Mouse (Mus musculus) forebrain, embryonic 13.5 days (tissue): ENCODE results near the gene Got2. TPM values are rescaled to one million over a fixed set of nuclear protein-coding genes. Genes with fewer than 3 reads are reported as not detected.

Experiments used
- ATAC-seq: fragments of 200-750 bp; cut with Nextera tagmentation; 2 replicates; pipeline ENCODE4 v1.8.0; 2017
- H3K27ac ChIP-seq: fragments of 300-500 bp; sonication (generic); 2 replicates; pipeline ENCODE4 v1.5.1; 2015; ENCODE audit warnings: inconsistent platforms, mild to moderate bottlenecking, moderate library complexity
- H3K27me3 ChIP-seq: fragments of 300-500 bp; sonication (generic); 2 replicates; pipeline ENCODE4 v1.6.1; 2015; ENCODE audit warnings: mild to moderate bottlenecking, inconsistent platforms
- H3K36me3 ChIP-seq: fragments of 300-500 bp; sonication (generic); 2 replicates; pipeline ENCODE4 v1.6.1; 2015; ENCODE audit warnings: mild to moderate bottlenecking, inconsistent platforms; ENCODE audit not compliant: poor library complexity, severe bottlenecking
- H3K4me1 ChIP-seq: fragments of 300-500 bp; sonication (generic); 2 replicates; pipeline ENCODE4 v1.6.1; 2015; ENCODE audit warnings: inconsistent platforms
- H3K4me2 ChIP-seq: fragments of 300-500 bp; sonication (generic); 2 replicates; pipeline ENCODE4 v1.6.1; 2015; ENCODE audit warnings: inconsistent platforms, mild to moderate bottlenecking, moderate library complexity
- H3K4me3 ChIP-seq: fragments of 300-500 bp; sonication (generic); 2 replicates; pipeline ENCODE4 v1.5.1; 2015; ENCODE audit warnings: mild to moderate bottlenecking, inconsistent platforms
- H3K9ac ChIP-seq: fragments of 300-500 bp; sonication (generic); 2 replicates; pipeline ENCODE4 v1.6.1; 2015; ENCODE audit warnings: mild to moderate bottlenecking, inconsistent platforms
- H3K9me3 ChIP-seq: fragments of 300-500 bp; sonication (generic); replicated peaks from 2 replicates; pipeline ENCODE4 v1.6.1; 2016; ENCODE audit warnings: inconsistent platforms
- WGBS: fragments of 180-500 bp; shearing (Covaris S2); methylation state at CpG from one replicate; pipeline ENCODE4 v1.1.7; 2015; 5-methylcytosine and 5-hydroxymethylcytosine counted together
- polyA plus RNA-seq: library from polyadenylated mRNA; unstranded; fragments of >200 nt; fragmentation: Nextera tagmentation; extraction: Ambion mirVana; gene quantifications from 2 replicates; pipeline ENCODE4 v1.2.1, GENCODE M21; 2015

The Got2 gene
- 150 and 159 TPM in 2 replicates for polyA plus RNA-seq

- H3K4me2 ChIP-seq = peak within 1 kb of the TSS; percentile 68
- 9% methylated on average over 31 of the region's 31 CpGs for WGBS
- H3K9ac ChIP-seq = peak within 1 kb of the TSS; percentile 84
- H3K27me3 ChIP-seq = no peaks in the 10 kb centered on the region
- H3K36me3 ChIP-seq = no peaks in the 10 kb centered on the region
- H3K27ac ChIP-seq = peak within 1 kb of the TSS; percentile 72
- H3K9me3 ChIP-seq = no peaks in the 10 kb centered on the region
- H3K4me3 ChIP-seq = peak within 1 kb of the TSS; percentile 97
- H3K4me1 ChIP-seq = peaks cover 20% of the 10 kb centered on the region
- ATAC-seq = peak; percentile 90
These were observed at the start of gene Got2 for GRCm38 (mm10) chr8:95888285-95889136. Got2 (minus strand) TSS chr8:95888547.

DNA sequence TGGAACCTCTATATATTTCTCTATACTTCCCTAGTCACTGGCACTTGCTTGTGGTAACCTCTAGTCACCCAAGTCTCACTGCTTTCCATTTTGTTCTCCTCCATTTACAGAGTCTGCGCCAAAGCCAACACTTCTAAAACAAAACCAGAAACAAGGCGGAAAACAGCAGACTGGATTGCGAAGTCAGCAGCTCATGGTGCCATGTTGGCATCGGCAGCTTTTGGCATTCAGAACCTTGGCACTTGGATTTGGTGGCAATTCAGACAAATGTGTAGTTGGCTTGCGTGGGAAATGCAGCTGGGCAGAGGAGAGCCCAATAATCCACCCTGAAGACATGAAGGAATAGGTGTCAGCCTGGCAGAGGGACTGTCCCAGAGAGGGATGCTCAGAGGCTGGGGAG lies 44.5 kb upstream of the Got2 start:
- Histone ChIP-seq H3K4me3 (no peak overlapping the region), H3K36me3 (no peaks in the 10 kb centered on the region), H3K9ac (no peak overlapping the region), H3K27me3 (no peaks in the 10 kb centered on the region), H3K9me3 (no peaks in the 10 kb centered on the region), H3K27ac (no peak overlapping the region), H3K4me2 (no peak overlapping the region), H3K4me1 (no peaks in the 10 kb centered on the region)
- WGBS = 88% methylated on average over 5 of the region's 5 CpGs
- ATAC-seq = no peak

DNA sequence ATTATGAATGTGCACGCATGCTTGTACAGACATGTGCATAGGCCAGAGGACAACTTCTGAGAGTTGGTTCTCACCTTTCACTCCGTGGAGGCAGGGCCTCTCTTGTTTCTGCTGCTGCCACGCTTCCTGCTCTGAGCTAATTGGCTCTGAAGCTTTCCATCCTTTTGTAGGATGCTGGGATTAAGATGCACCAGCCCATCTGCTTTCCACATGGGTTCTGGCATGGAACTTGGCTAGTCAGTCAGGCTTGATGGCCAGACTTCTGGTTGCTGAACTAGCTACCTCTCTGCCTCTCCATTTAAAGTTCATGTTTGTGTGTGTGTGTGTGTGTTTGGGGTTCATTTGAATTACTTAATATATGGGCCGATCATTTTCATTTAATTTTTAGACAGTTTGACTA lies 41.5 kb upstream of the Got2 start:
- Histone ChIP-seq H3K4me3 (no peak overlapping the region), H3K27ac (no peak overlapping the region), H3K27me3 (no peaks in the 10 kb centered on the region), H3K4me2 (no peak overlapping the region), H3K4me1 (no peaks in the 10 kb centered on the region), H3K9me3 (no peaks in the 10 kb centered on the region), H3K9ac (no peak overlapping the region), H3K36me3 (no peaks in the 10 kb centered on the region)
- ATAC-seq = peak; percentile 51; the same call in 1 of the 2 replicates
- WGBS = 50% methylated on average over 4 of the region's 4 CpGs

DNA sequence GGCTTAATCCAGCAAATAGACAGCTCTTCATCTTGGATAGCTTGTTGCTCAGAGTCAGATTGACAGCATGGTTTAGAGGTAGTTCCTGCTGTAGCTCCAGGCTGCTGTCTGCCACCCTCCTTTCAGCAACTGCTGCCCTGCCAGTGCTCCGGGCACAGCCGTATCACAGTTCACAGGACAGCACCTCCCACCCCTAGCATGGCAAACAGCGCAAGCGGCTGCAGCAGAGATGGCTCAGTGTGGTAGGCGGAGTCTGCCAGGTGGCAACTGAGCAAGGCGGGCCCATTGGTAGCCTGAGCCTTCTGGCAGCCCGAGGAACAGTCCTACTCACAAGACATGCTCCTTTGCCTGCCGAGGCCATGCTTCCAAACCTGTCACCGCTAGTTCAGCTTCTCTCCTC lies 27.8 kb upstream of the Got2 start:
- H3K9me3 ChIP-seq = no peaks in the 10 kb centered on the region
- H3K27ac ChIP-seq = no peak overlapping the region
- 4% methylated on average over 9 of the region's 9 CpGs for WGBS
- H3K4me1 ChIP-seq = peaks cover 7% of the 10 kb centered on the region; the same call in 1 of the 2 replicates
- peak overlapping the region; percentile 56 for H3K4me2 ChIP-seq
- peak overlapping the region; percentile 50 for H3K9ac ChIP-seq
- no peaks in the 10 kb centered on the region for H3K27me3 ChIP-seq
- ATAC-seq = peak; percentile 78
- no peaks in the 10 kb centered on the region for H3K36me3 ChIP-seq
- H3K4me3 ChIP-seq = peak overlapping the region; percentile 27

DNA sequence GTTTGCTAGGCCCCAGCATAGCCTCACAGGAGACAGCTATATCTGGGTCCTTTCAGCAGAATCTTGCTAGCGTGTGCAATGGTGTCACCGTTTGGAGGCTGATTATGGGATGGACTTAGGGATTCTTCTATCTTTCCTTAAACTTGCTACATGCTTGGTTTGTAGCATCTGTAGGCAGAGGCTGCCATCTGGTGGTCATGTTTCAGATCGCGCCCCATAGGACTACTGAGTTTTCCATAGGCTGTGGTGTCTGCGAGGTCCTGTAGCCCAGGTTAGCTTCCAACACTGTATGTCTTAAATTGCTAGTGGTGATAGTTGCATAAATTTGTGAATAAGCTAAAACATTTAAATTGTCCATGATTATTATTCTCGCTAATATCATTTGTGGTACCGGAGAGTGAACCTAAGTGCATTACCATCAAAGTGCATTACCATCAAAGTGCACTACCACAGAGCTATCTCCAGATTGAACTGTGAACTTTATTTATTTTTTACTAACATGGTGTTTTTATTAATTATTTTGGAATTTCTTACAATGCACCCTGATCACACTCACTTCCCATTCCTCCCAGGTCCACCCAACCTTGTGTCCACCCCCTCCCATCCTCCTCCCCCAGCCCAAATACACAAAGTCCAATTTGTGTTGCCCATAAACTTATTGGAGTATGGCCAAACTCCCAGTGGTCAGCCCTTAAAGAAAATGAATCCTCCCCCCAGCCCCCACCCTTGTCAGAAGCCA lies 26.7 kb upstream of the Got2 start:
- no peak overlapping the region for H3K9ac ChIP-seq
- peak; percentile 91 for ATAC-seq
- WGBS = 6% methylated on average over 7 of the region's 7 CpGs
- H3K4me2 ChIP-seq = no peak overlapping the region
- no peak overlapping the region for H3K4me3 ChIP-seq
- no peaks in the 10 kb centered on the region for H3K27me3 ChIP-seq
- H3K36me3 ChIP-seq = no peaks in the 10 kb centered on the region
- H3K4me1 ChIP-seq = peaks cover 7% of the 10 kb centered on the region; the same call in 1 of the 2 replicates
- H3K27ac ChIP-seq = no peak overlapping the region
- no peaks in the 10 kb centered on the region for H3K9me3 ChIP-seq

GRCm38 (mm10) chr8:95911240-95911639 lies 22.9 kb upstream of the Got2 start:
- H3K9ac ChIP-seq = no peak overlapping the region
- H3K27ac ChIP-seq = no peak overlapping the region
- no peak overlapping the region for H3K4me2 ChIP-seq
- H3K36me3 ChIP-seq = no peaks in the 10 kb centered on the region
- 84% methylated on average over 5 of the region's 5 CpGs for WGBS
- no peak for ATAC-seq
- peaks cover 4% of the 10 kb centered on the region; the same call in 1 of the 2 replicates for H3K4me1 ChIP-seq
- H3K4me3 ChIP-seq = no peak overlapping the region
- H3K27me3 ChIP-seq = no peaks in the 10 kb centered on the region
- H3K9me3 ChIP-seq = no peaks in the 10 kb centered on the region

GRCm38 (mm10) chr8:95907885-95908284 lies 19.5 kb upstream of the Got2 start:
- 85% methylated on average over 11 of the region's 11 CpGs for WGBS
- no peaks in the 10 kb centered on the region for H3K9me3 ChIP-seq
- no peaks in the 10 kb centered on the region for H3K27me3 ChIP-seq
- no peak overlapping the region for H3K9ac ChIP-seq
- H3K36me3 ChIP-seq = no peaks in the 10 kb centered on the region
- no peak overlapping the region for H3K4me3 ChIP-seq
- H3K27ac ChIP-seq = no peak overlapping the region
- H3K4me2 ChIP-seq = no peak overlapping the region
- no peak for ATAC-seq
- no peaks in the 10 kb centered on the region for H3K4me1 ChIP-seq

GRCm38 (mm10) chr8:95906738-95907137 lies 18.4 kb upstream of the Got2 start:
- ATAC-seq = no peak

GRCm38 (mm10) chr8:95901864-95902263 lies 13.5 kb upstream of the Got2 start:
- 25% methylated on average over 7 of the region's 7 CpGs for WGBS
- Histone ChIP-seq H3K9ac (no peak overlapping the region), H3K4me3 (no peak overlapping the region), H3K4me1 (no peaks in the 10 kb centered on the region), H3K4me2 (no peak overlapping the region), H3K36me3 (no peaks in the 10 kb centered on the region), H3K9me3 (no peaks in the 10 kb centered on the region), H3K27ac (no peak overlapping the region), H3K27me3 (no peaks in the 10 kb centered on the region)
- no peak for ATAC-seq

More at GRCm38 (mm10) chr8:95906738-95907137, 18.4 kb upstream of the Got2 start:
- Histone ChIP-seq H3K27me3 (no peaks in the 10 kb centered on the region), H3K36me3 (no peaks in the 10 kb centered on the region), H3K4me3 (no peak overlapping the region), H3K9me3 (no peaks in the 10 kb centered on the region), H3K9ac (no peak overlapping the region), H3K4me1 (no peaks in the 10 kb centered on the region), H3K27ac (no peak overlapping the region), H3K4me2 (no peak overlapping the region)
- WGBS = 93% methylated on average over 9 of the region's 9 CpGs

DNA sequence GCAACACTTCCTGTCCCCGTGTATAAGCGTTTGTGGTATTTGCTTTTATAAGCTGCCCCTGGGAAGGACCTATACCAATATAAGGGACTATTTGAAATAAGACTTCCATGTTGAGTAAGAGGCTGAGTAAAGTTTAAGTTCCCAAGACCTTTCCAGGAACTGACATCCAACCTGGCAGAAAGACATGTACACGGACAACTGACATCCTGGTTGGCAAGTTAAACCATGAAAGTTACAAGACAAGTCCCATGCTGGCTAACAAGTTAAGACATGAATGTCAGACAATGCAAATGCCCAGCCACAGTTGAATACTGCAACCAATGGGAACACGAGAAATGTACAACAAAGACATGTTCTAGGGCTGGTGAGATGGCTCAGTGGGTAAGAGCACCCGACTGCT lies 5.4 kb upstream of the Got2 start:
- Histone ChIP-seq H3K27ac (no peak overlapping the region), H3K9me3 (no peaks in the 10 kb centered on the region), H3K36me3 (no peaks in the 10 kb centered on the region), H3K4me3 (no peak overlapping the region), H3K9ac (no peak overlapping the region), H3K4me2 (no peak overlapping the region), H3K27me3 (no peaks in the 10 kb centered on the region), H3K4me1 (no peaks in the 10 kb centered on the region)
- no peak for ATAC-seq
- WGBS = 87% methylated on average over 5 of the region's 5 CpGs

- H3K9ac ChIP-seq = peak overlapping the region; percentile 84
- H3K4me3 ChIP-seq = peak overlapping the region; percentile 97
- H3K36me3 ChIP-seq = no peaks in the 10 kb centered on the region
- ATAC-seq = peak; percentile 96
- H3K9me3 ChIP-seq = no peaks in the 10 kb centered on the region
- under 1% methylated on average over 38 of the region's 38 CpGs for WGBS
- no peaks in the 10 kb centered on the region for H3K27me3 ChIP-seq
- peak overlapping the region; percentile 72 for H3K27ac ChIP-seq
- peaks cover 20% of the 10 kb centered on the region for H3K4me1 ChIP-seq
- H3K4me2 ChIP-seq = peak overlapping the region; percentile 68
These were observed 616 bp downstream of the Got2 start for GRCm38 (mm10) chr8:95887578-95888284.
